Mouse (Mus musculus) heart, embryonic 14.5 days (tissue): ENCODE data around the gene Hectd1. TPM values are rescaled to one million over a fixed set of nuclear protein-coding genes. Genes with fewer than 3 reads are reported as not detected.
A peak's percentile ranks its signal among the peaks of the same experiment; 100 is the strongest.

Experiments used
- ATAC-seq: fragments of 200-750 bp; cut with Nextera tagmentation; 2 replicates; pipeline ENCODE4 v1.8.0; 2017; ENCODE audit warnings: low read depth, moderate TSS enrichment; ENCODE audit not compliant: insufficient number of reproducible peaks, insufficient read depth, low FRiP score
- H3K27ac ChIP-seq, 2 experiments: fragments of 200-500 bp in 1 of 2; fragments of 300-500 bp in 1 of 2; sonication (generic) in 1 of 2; replicated peaks in 1 of 2; 2 replicates each; pipeline ENCODE4 v1.5.1; 2012 to 2014; ENCODE audit warnings: low read depth in 2 of 2, low read length in 2 of 2, control low read depth in 1 of 2, mild to moderate bottlenecking in 1 of 2, mixed read lengths in 1 of 2; ENCODE audit not compliant: control insufficient read depth in 1 of 2, insufficient read depth in 1 of 2
- H3K27me3 ChIP-seq: fragments of 300-500 bp; sonication (generic); 2 replicates; pipeline ENCODE4 v1.6.1; 2014; ENCODE audit warnings: mild to moderate bottlenecking, low read length, control low read depth; ENCODE audit not compliant: control insufficient read depth, insufficient read depth
- H3K36me3 ChIP-seq: fragments of 300-500 bp; sonication (generic); 2 replicates; pipeline ENCODE4 v1.6.1; 2014; ENCODE audit warnings: mild to moderate bottlenecking, control low read depth, low read length, mixed read lengths; ENCODE audit not compliant: control insufficient read depth, insufficient read depth
- H3K4me1 ChIP-seq, 2 experiments: fragments of 200-500 bp in 1 of 2; fragments of 300-500 bp in 1 of 2; sonication (generic) in 1 of 2; 2 replicates each; pipeline ENCODE4 v1.6.1; 2012 to 2014; ENCODE audit warnings: low read length in 2 of 2, control low read depth in 1 of 2, mixed read lengths in 1 of 2; ENCODE audit not compliant: control insufficient read depth in 2 of 2, insufficient read depth in 2 of 2
- H3K4me2 ChIP-seq: fragments of 300-500 bp; sonication (generic); 2 replicates; pipeline ENCODE4 v1.6.1; 2014; ENCODE audit warnings: mild to moderate bottlenecking, low read length
- H3K4me3 ChIP-seq, 2 experiments: fragments of 200-500 bp in 1 of 2; fragments of 300-500 bp in 1 of 2; sonication (generic) in 1 of 2; 2 replicates each; pipeline ENCODE4 v1.5.1; 2012 to 2014; ENCODE audit warnings: low read length in 2 of 2, mild to moderate bottlenecking in 2 of 2, control low read depth in 1 of 2, low read depth in 1 of 2, moderate library complexity in 1 of 2; ENCODE audit not compliant: control insufficient read depth in 1 of 2, insufficient read depth in 1 of 2
- H3K9ac ChIP-seq: fragments of 300-500 bp; sonication (generic); 2 replicates; pipeline ENCODE4 v1.6.1; 2014; ENCODE audit warnings: mild to moderate bottlenecking, low read length
- H3K9me3 ChIP-seq: fragments of 300-500 bp; sonication (generic); 2 replicates; pipeline ENCODE4 v1.6.1; 2016; ENCODE audit warnings: low read length, control low read depth; ENCODE audit not compliant: control insufficient read depth
- WGBS: fragments of 180-500 bp; shearing (Covaris S2); extraction: QIAGEN DNeasy Blood & Tissue Kit; methylation state at CpG from one replicate; pipeline ENCODE4 v1.1.7; 2014; 5-methylcytosine and 5-hydroxymethylcytosine counted together
- polyA plus RNA-seq: library from polyadenylated mRNA; unstranded; fragments of >200 nt; fragmentation: Nextera tagmentation; extraction: Ambion mirVana; gene quantifications from 2 replicates; pipeline ENCODE4 v1.2.1, GENCODE M21; 2014

Gene Hectd1
- polyA plus RNA-seq, 1 experiment from 2014 or later, result 43.3 TPM

GRCm38 (mm10) chr12:51819951-51820498, 9.3 kb downstream of the Hectd1 start:
- ATAC-seq, result no peak
- Histone ChIP-seq H3K27me3 (no peaks in the 10 kb centered on the region), H3K4me1 (peaks cover 8 to 37% of the 10 kb centered on the region in 2 experiments), H3K4me3 (no peak overlapping the region), H3K9me3 (no peaks in the 10 kb centered on the region), H3K27ac (no peak overlapping the region), H3K4me2 (no peak overlapping the region), H3K9ac (no peak overlapping the region), H3K36me3 (peaks cover 32% of the 10 kb centered on the region)
- WGBS, result 84% methylated on average over 4 of the region's 4 CpGs

- Histone ChIP-seq H3K36me3 (peaks cover 21% of the 10 kb centered on the region), H3K4me3 (no peak overlapping the region), H3K27me3 (no peaks in the 10 kb centered on the region), H3K9ac (peak overlapping the region; percentile 16; the same call in 1 of the 2 replicates), H3K27ac (peak overlapping the region in 1 of 2 experiments; percentile 62; a peak in 2 of 4 replicates), H3K4me1 (peaks cover 8 to 32% of the 10 kb centered on the region in 2 experiments), H3K4me2 (peak overlapping the region; percentile 12; the same call in 1 of the 2 replicates), H3K9me3 (no peaks in the 10 kb centered on the region)
- ATAC-seq, result no peak
- 31% methylated on average over 8 of the region's 8 CpGs for WGBS
Observed at GRCm38 (mm10) chr12:51817815-51818613, 11.3 kb downstream of the Hectd1 start.

GRCm38 (mm10) chr12:51811388-51812140, 17.8 kb downstream of the Hectd1 start:
- H3K4me1 ChIP-seq, result peaks cover 0 to 4% of the 10 kb centered on the region in 2 experiments; a peak in 1 of 4 replicates
- ATAC-seq, result no peak
- WGBS, result 83% methylated on average over 5 of the region's 5 CpGs
- H3K36me3 ChIP-seq, result peaks cover 17% of the 10 kb centered on the region
- no peaks in the 10 kb centered on the region for H3K9me3 ChIP-seq
- no peak overlapping the region for H3K4me3 ChIP-seq
- no peak overlapping the region for H3K27ac ChIP-seq
- H3K9ac ChIP-seq, result no peak overlapping the region
- H3K27me3 ChIP-seq, result no peaks in the 10 kb centered on the region
- no peak overlapping the region for H3K4me2 ChIP-seq

GRCm38 (mm10) chr12:51810564-51810963, 18.8 kb downstream of the Hectd1 start:
- H3K27ac ChIP-seq, result no peak overlapping the region
- no peaks in the 10 kb centered on the region for H3K27me3 ChIP-seq
- H3K4me1 ChIP-seq, result peaks cover 0 to 4% of the 10 kb centered on the region in 2 experiments; a peak in 1 of 4 replicates
- H3K4me3 ChIP-seq, result no peak overlapping the region
- ATAC-seq, result no peak
- H3K9me3 ChIP-seq, result no peaks in the 10 kb centered on the region
- no peak overlapping the region for H3K4me2 ChIP-seq
- peaks cover 24% of the 10 kb centered on the region for H3K36me3 ChIP-seq
- no peak overlapping the region for H3K9ac ChIP-seq

- 93% methylated on average over 7 of the region's 7 CpGs for WGBS
- peaks cover 99% of the 10 kb centered on the region for H3K36me3 ChIP-seq
- ATAC-seq, result no peak
Observed at GRCm38 (mm10) chr12:51784842-51785241, 44.5 kb downstream of the Hectd1 start.

GRCm38 (mm10) chr12:51768702-51769101, 60.6 kb downstream of the Hectd1 start:
- H3K36me3 ChIP-seq, result peaks cover 82% of the 10 kb centered on the region
- H3K4me3 ChIP-seq, result no peak overlapping the region
- no peak overlapping the region for H3K4me2 ChIP-seq
- no peak overlapping the region for H3K9ac ChIP-seq
- no peak for ATAC-seq
- no peaks in the 10 kb centered on the region for H3K27me3 ChIP-seq
- peaks cover 0 to 6% of the 10 kb centered on the region in 2 experiments; a peak in 1 of 4 replicates for H3K4me1 ChIP-seq
- no peaks in the 10 kb centered on the region for H3K9me3 ChIP-seq
- WGBS, result 91% methylated on average over 15 of the region's 15 CpGs
- no peak overlapping the region for H3K27ac ChIP-seq

More at GRCm38 (mm10) chr12:51784842-51785241, 44.5 kb downstream of the Hectd1 start:
- H3K9me3 ChIP-seq, result no peaks in the 10 kb centered on the region
- no peaks in the 10 kb centered on the region for H3K27me3 ChIP-seq
- H3K4me2 ChIP-seq, result no peak overlapping the region
- no peak overlapping the region for H3K9ac ChIP-seq
- no peak overlapping the region for H3K4me3 ChIP-seq
- H3K4me1 ChIP-seq, result no peaks in the 10 kb centered on the region
- no peak overlapping the region for H3K27ac ChIP-seq

GRCm38 (mm10) chr12:51767454-51767853, 61.9 kb downstream of the Hectd1 start:
- Histone ChIP-seq H3K27ac (no peak overlapping the region), H3K36me3 (peaks cover 83% of the 10 kb centered on the region), H3K4me2 (no peak overlapping the region), H3K4me1 (peaks cover 0 to 5% of the 10 kb centered on the region in 2 experiments; a peak in 1 of 4 replicates), H3K9me3 (no peaks in the 10 kb centered on the region), H3K9ac (no peak overlapping the region), H3K4me3 (no peak overlapping the region), H3K27me3 (no peaks in the 10 kb centered on the region)
- 88% methylated on average over 4 of the region's 4 CpGs for WGBS
- ATAC-seq, result no peak
